In genomic region chr1:91457116-91457515, GRCm38 (mm10) we compare ENCODE assay signal across 8 mouse cellular contexts. TPM values are rescaled to one million over a fixed set of nuclear protein-coding genes. Genes with fewer than 3 reads are reported as not detected.
DNase-seq lines count a peak whose midpoint lies in the region; ATAC-seq and TF ChIP-seq lines count a peak whose summit lies in the region.

No protein-coding gene starts in this region.

- peaks cover 6% of the 10 kb centered on the region; the same call in 1 of the 2 replicates for H3K27me3 ChIP-seq in forebrain, embryonic 13.5 days
- H3K27me3 ChIP-seq in forebrain, embryonic 11.5 days (ENCODE audit: control insufficient read depth, insufficient read depth, low read length): peaks cover 3% of the 10 kb centered on the region; the same call in 1 of the 2 replicates
- H3K27me3 ChIP-seq in kidney, postnatal 0 days (ENCODE audit: insufficient read depth, low read length): no peaks in the 10 kb centered on the region
- H3K27me3 ChIP-seq in liver, embryonic 11.5 days (replicated peaks; ENCODE audit: control insufficient read depth, insufficient read depth, low read length): no peaks in the 10 kb centered on the region
- no peaks in the 10 kb centered on the region for H3K27me3 ChIP-seq in neural tube, embryonic 13.5 days

- H3K27ac ChIP-seq in forebrain, embryonic 13.5 days: no peak overlapping the region
- H3K27ac ChIP-seq in forebrain, embryonic 11.5 days (ENCODE audit: low read depth, low read length): no peak overlapping the region
- peak overlapping the region; percentile 92 for H3K27ac ChIP-seq in kidney, postnatal 0 days
- H3K27ac ChIP-seq in liver, embryonic 11.5 days (ENCODE audit: low read depth, low read length): peak overlapping the region; percentile 71; the same call in 1 of the 2 replicates
- 0 out of 2 replicates have a peak overlapping the region, but pooled peaks have one; percentile 42 for H3K27ac ChIP-seq in neural tube, embryonic 13.5 days (replicated peaks)

- WGBS in forebrain, embryonic 13.5 days: 90% methylated on average over 4 of the region's 4 CpGs
- whole genome bisulfite sequencing in forebrain, embryonic 11.5 days: 91% methylated on average over 4 of the region's 4 CpGs
- 90% methylated on average over 4 of the region's 4 CpGs for WGBS in kidney, postnatal 0 days
- WGBS in liver, embryonic 11.5 days: 84% methylated on average over 4 of the region's 4 CpGs
- WGBS in neural tube, embryonic 13.5 days: 96% methylated on average over 4 of the region's 4 CpGs

- H3K4me1 ChIP-seq in forebrain, embryonic 13.5 days: peaks cover 46% of the 10 kb centered on the region
- peaks cover 18% of the 10 kb centered on the region for H3K4me1 ChIP-seq in forebrain, embryonic 11.5 days (replicated peaks; ENCODE audit: control insufficient read depth, insufficient read depth, low read length)
- peaks cover 55% of the 10 kb centered on the region for H3K4me1 ChIP-seq in kidney, postnatal 0 days (replicated peaks; ENCODE audit: insufficient read depth, low read length)
- H3K4me1 ChIP-seq in liver, embryonic 11.5 days (replicated peaks; ENCODE audit: control insufficient read depth, insufficient read depth, low read length): peaks cover 53% of the 10 kb centered on the region
- H3K4me1 ChIP-seq in neural tube, embryonic 13.5 days (replicated peaks): peaks cover 50% of the 10 kb centered on the region

- no peak overlapping the region for H3K4me3 ChIP-seq in forebrain, embryonic 13.5 days
- H3K4me3 ChIP-seq in forebrain, embryonic 11.5 days (ENCODE audit: low read depth, low read length): no peak overlapping the region
- no peak overlapping the region for H3K4me3 ChIP-seq in kidney, postnatal 0 days (replicated peaks; ENCODE audit: low read depth, low read length)
- 0 out of 2 replicates have a peak overlapping the region, but pooled peaks have one; percentile 78 for H3K4me3 ChIP-seq in liver, embryonic 11.5 days (ENCODE audit: low read depth, low read length)
- no peak overlapping the region for H3K4me3 ChIP-seq in neural tube, embryonic 13.5 days

- no peak for DNase-seq in forebrain, embryonic 11.5 days (ENCODE audit: low spot score)
- no peak for DNase-seq in kidney, postnatal 0 days (ENCODE audit: low spot score)
- no peak for DNase-seq in kidney, postnatal 14 days
- DNase-seq in liver, embryonic 11.5 days (ENCODE audit: low spot score): no peak
- no peak for DNase-seq in cerebellum, postnatal 4 days (ENCODE audit: low spot score in 2 of 2)

- no peaks in the 10 kb centered on the region for H3K9me3 ChIP-seq in forebrain, embryonic 13.5 days (replicated peaks)
- no peaks in the 10 kb centered on the region for H3K9me3 ChIP-seq in forebrain, embryonic 11.5 days (ENCODE audit: control insufficient read depth, low read length)
- no peaks in the 10 kb centered on the region for H3K9me3 ChIP-seq in kidney, postnatal 0 days (replicated peaks; ENCODE audit: low read length)
- no peaks in the 10 kb centered on the region for H3K9me3 ChIP-seq in liver, embryonic 11.5 days (ENCODE audit: control insufficient read depth, low read length)
- H3K9me3 ChIP-seq in neural tube, embryonic 13.5 days: no peaks in the 10 kb centered on the region

- peak overlapping the region; percentile 85; the same call in 1 of the 2 replicates for H3K4me2 ChIP-seq in forebrain, embryonic 13.5 days
- H3K4me2 ChIP-seq in forebrain, embryonic 11.5 days (ENCODE audit: low read depth, low read length, severe bottlenecking): no peak overlapping the region
- peak overlapping the region; percentile 85; the same call in 1 of the 2 replicates for H3K4me2 ChIP-seq in kidney, postnatal 0 days (ENCODE audit: low read length)
- H3K4me2 ChIP-seq in liver, embryonic 11.5 days: peak overlapping the region; percentile 98
- peak overlapping the region; percentile 81 for H3K4me2 ChIP-seq in neural tube, embryonic 13.5 days

- no peaks in the 10 kb centered on the region for H3K36me3 ChIP-seq in forebrain, embryonic 13.5 days (ENCODE audit: poor library complexity, severe bottlenecking)
- H3K36me3 ChIP-seq in forebrain, embryonic 11.5 days (ENCODE audit: control insufficient read depth, insufficient read depth, low read length): no peaks in the 10 kb centered on the region
- no peaks in the 10 kb centered on the region for H3K36me3 ChIP-seq in kidney, postnatal 0 days (ENCODE audit: insufficient read depth, low read length)
- H3K36me3 ChIP-seq in liver, embryonic 11.5 days (ENCODE audit: control insufficient read depth, insufficient read depth, low read length): no peaks in the 10 kb centered on the region
- H3K36me3 ChIP-seq in neural tube, embryonic 13.5 days: no peaks in the 10 kb centered on the region

- no peak overlapping the region for H3K9ac ChIP-seq in forebrain, embryonic 13.5 days
- no peak overlapping the region for H3K9ac ChIP-seq in forebrain, embryonic 11.5 days (ENCODE audit: low read length)
- no peak overlapping the region for H3K9ac ChIP-seq in kidney, postnatal 0 days (ENCODE audit: low read depth, low read length)
- no peak overlapping the region for H3K9ac ChIP-seq in liver, embryonic 11.5 days (ENCODE audit: low read depth, low read length)
- no peak overlapping the region for H3K9ac ChIP-seq in neural tube, embryonic 13.5 days

- TF ChIP-seq CTCF in kidney, postnatal 0 days (IDR thresholded peaks at IDR 0.05; ENCODE audit: low read depth): no peak

- no peak for ATAC-seq in forebrain, embryonic 13.5 days
- ATAC-seq in forebrain, embryonic 11.5 days (replicated peaks; ENCODE audit: low FRiP score): no peak
- ATAC-seq in kidney, postnatal 0 days (replicated peaks; ENCODE audit: low FRiP score, low read depth): no peak
- ATAC-seq in liver, embryonic 11.5 days (replicated peaks; ENCODE audit: low FRiP score): no peak
- no peak for ATAC-seq in neural tube, embryonic 13.5 days (ENCODE audit: low read depth)
- ATAC-seq in inflammation-experienced regulatory T-cells, adult 6 months: no peak

RNA-seq across cellular contexts. Expression of gene Per2, which starts 2.0 kb away (rescaled TPM):
- polyA plus RNA-seq in forebrain, embryonic 13.5 days (2015; fragmentation: Nextera tagmentation; extraction: Ambion mirVana): 2.6 and 3.8 TPM in 2 replicates
- polyA plus RNA-seq in forebrain, embryonic 11.5 days (2014; fragmentation: Nextera tagmentation; extraction: Ambion mirVana): 2.7 and 3.6 TPM in 2 replicates
- 2.3 and 2.7 TPM in 2 replicates for polyA plus RNA-seq in kidney, postnatal 0 days (2015; fragmentation: Nextera tagmentation; extraction: Ambion mirVana)
- 4.5 and 6.8 TPM in 2 replicates for polyA plus RNA-seq in liver, embryonic 11.5 days (2014; fragmentation: Nextera tagmentation; extraction: Ambion mirVana)
- 3.3 and 4.1 TPM in 2 replicates for polyA plus RNA-seq in neural tube, embryonic 13.5 days (2015; fragmentation: Nextera tagmentation; extraction: Ambion mirVana)
- polyA plus RNA-seq in inflammation-experienced regulatory T-cells, adult 6 months (2017; shearing (Covaris generic)): 1 to 10 TPM in 2 of 3 experiments, under 1 TPM in 1; 0.69 to 1.6 (median 1.2) TPM

RNA-seq across cellular contexts. Expression of gene Traf3ip1, which starts 37.3 kb away (rescaled TPM):
- 9.9 and 11.2 TPM in 2 replicates for polyA plus RNA-seq in forebrain, embryonic 13.5 days (2015; fragmentation: Nextera tagmentation; extraction: Ambion mirVana)
- polyA plus RNA-seq in forebrain, embryonic 11.5 days (2014; fragmentation: Nextera tagmentation; extraction: Ambion mirVana): 9.1 and 10.3 TPM in 2 replicates
- 6.3 and 6.5 TPM in 2 replicates for polyA plus RNA-seq in kidney, postnatal 0 days (2015; fragmentation: Nextera tagmentation; extraction: Ambion mirVana)
- 4.4 TPM in 2 replicates for polyA plus RNA-seq in liver, embryonic 11.5 days (2014; fragmentation: Nextera tagmentation; extraction: Ambion mirVana)
- 9.2 and 10.4 TPM in 2 replicates for polyA plus RNA-seq in neural tube, embryonic 13.5 days (2015; fragmentation: Nextera tagmentation; extraction: Ambion mirVana)
- 1 to 10 TPM; 3.3 to 4.8 (median 3.3) TPM for polyA plus RNA-seq in inflammation-experienced regulatory T-cells, adult 6 months (2017; shearing (Covaris generic))

RNA-seq across cellular contexts. Expression of gene Hes6, which starts 43.3 kb away (rescaled TPM):
- 314 and 322 TPM in 2 replicates for polyA plus RNA-seq in forebrain, embryonic 13.5 days (2015; fragmentation: Nextera tagmentation; extraction: Ambion mirVana)
- polyA plus RNA-seq in forebrain, embryonic 11.5 days (2014; fragmentation: Nextera tagmentation; extraction: Ambion mirVana): 258 and 260 TPM in 2 replicates
- polyA plus RNA-seq in kidney, postnatal 0 days (2015; fragmentation: Nextera tagmentation; extraction: Ambion mirVana): 60.6 and 62.2 TPM in 2 replicates
- 50.8 and 51.8 TPM in 2 replicates for polyA plus RNA-seq in liver, embryonic 11.5 days (2014; fragmentation: Nextera tagmentation; extraction: Ambion mirVana)
- 146 and 163 TPM in 2 replicates for polyA plus RNA-seq in neural tube, embryonic 13.5 days (2015; fragmentation: Nextera tagmentation; extraction: Ambion mirVana)
- 10 to 100 TPM; 11.0 to 13.3 (median 11.4) TPM for polyA plus RNA-seq in inflammation-experienced regulatory T-cells, adult 6 months (2017; shearing (Covaris generic))

RNA-seq across cellular contexts. Expression of gene Ilkap, which starts 58.5 kb away (rescaled TPM):
- 162 and 181 TPM in 2 replicates for polyA plus RNA-seq in forebrain, embryonic 13.5 days (2015; fragmentation: Nextera tagmentation; extraction: Ambion mirVana)
- 161 and 166 TPM in 2 replicates for polyA plus RNA-seq in forebrain, embryonic 11.5 days (2014; fragmentation: Nextera tagmentation; extraction: Ambion mirVana)
- 91.0 and 99.8 TPM in 2 replicates for polyA plus RNA-seq in kidney, postnatal 0 days (2015; fragmentation: Nextera tagmentation; extraction: Ambion mirVana)
- 159 and 168 TPM in 2 replicates for polyA plus RNA-seq in liver, embryonic 11.5 days (2014; fragmentation: Nextera tagmentation; extraction: Ambion mirVana)
- polyA plus RNA-seq in neural tube, embryonic 13.5 days (2015; fragmentation: Nextera tagmentation; extraction: Ambion mirVana): 138 and 141 TPM in 2 replicates
- polyA plus RNA-seq in inflammation-experienced regulatory T-cells, adult 6 months (2017; shearing (Covaris generic)): 10 to 100 TPM; 30.1 to 46.9 (median 37.7) TPM

Comparison
In these comparisons a context has a peak if more than half of its experiments do, and no peak if none do; other contexts are left out.
1. H3K27ac ChIP-seq: peak in kidney, postnatal 0 days (single experiment), liver, embryonic 11.5 days (single experiment) and neural tube, embryonic 13.5 days (single experiment); none in forebrain, embryonic 13.5 days (single experiment) and forebrain, embryonic 11.5 days (single experiment).